Mouse (Mus musculus): ENCODE measurements around the gene Hsd11b1. TPM values are rescaled to one million over a fixed set of nuclear protein-coding genes. Genes with fewer than 3 reads are reported as not detected.

Gene Hsd11b1
- total and polyA plus RNA-seq, 3 experiments = 2.0 to 6.3 (median 5.7) TPM

DNA sequence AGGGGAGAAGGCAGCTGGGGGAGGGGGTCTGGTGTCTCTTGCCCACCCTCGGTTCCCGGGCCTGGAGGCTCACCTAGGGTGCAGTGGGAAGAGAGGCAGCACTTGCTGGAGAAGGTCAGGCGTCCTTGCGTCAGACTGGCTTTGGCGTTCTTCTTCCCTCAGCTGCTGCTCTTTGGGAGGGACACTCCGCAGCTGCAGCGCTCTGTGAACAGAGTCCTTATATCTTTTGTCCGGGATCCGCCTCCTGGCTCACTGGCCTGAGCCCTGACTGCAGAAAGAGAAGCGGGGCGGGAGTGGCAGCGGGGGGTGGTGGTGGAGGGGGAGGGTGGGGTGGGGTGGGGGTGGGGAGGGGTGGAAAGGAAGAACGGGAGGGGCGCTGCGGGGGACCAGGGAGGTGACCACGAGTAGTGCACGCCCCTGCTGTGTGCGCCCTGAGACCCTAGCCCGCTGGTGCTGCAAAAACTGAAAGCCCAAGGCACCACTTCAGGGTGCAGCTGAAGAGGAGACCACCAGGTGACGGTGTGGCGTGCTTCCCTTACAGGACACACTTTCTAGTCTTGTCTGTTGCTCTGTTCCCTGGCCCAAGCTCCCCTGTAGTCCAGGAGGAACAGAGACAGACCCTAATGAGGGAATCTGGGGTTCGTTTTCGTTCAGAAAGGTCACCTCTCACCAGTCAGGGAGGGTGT lies 9.2 kb upstream of the Hsd11b1 start, which contains the start of gene G0s2:
Gene G0s2 (minus strand): TSS at position 302 of the 686 bp plus-strand sequence.
- dilution Hi-C loops (cut with MboI; ENCODE audit: extremely low pct_ligation_motif_present, extremely low pct_unique_long_range_greater_than_20kb, low sequenced_read_pairs) = no loop called here

GRCm38 (mm10) chr1:193272137-193272915 lies 8.5 kb upstream of the Hsd11b1 start:
- no peaks in the 10 kb centered on the region for H3K27me3 ChIP-seq (replicated peaks)
- in situ Hi-C loops (cut with MboI; ENCODE audit: low pct_ligation_motif_present, low pct_unique_long_range_greater_than_20kb, low sequenced_read_pairs) (no loop called here), dilution Hi-C loops (cut with MboI; ENCODE audit: extremely low pct_ligation_motif_present, extremely low pct_unique_long_range_greater_than_20kb, low sequenced_read_pairs) (no loop called here)
- no peak overlapping the region for H3K4me3 ChIP-seq (replicated peaks in 1 of 3; ENCODE audit: low read depth in 2 of 3, low read length in 2 of 3, poor library complexity in 1 of 3)
- H3K4me1 ChIP-seq (ENCODE audit: control insufficient read depth in 1 of 2, insufficient read depth in 2 of 2) = peaks cover 10 to 33% of the 10 kb centered on the region in 2 experiments
- TF ChIP-seq GABPA (IDR thresholded peaks at IDR 0.05; ENCODE audit: insufficient replicate concordance, low read depth, low read length) = no peak
- no peak for TF ChIP-seq JUN (IDR thresholded peaks at IDR 0.05; ENCODE audit: insufficient read depth, low read depth, low read length)
- no peak for TF ChIP-seq PAX5 (IDR thresholded peaks at IDR 0.05; ENCODE audit: low read length)
- TF ChIP-seq RCOR1 (conservative IDR thresholded peaks at IDR 0.05; ENCODE audit: low read depth, low read length) = no peak
- TF ChIP-seq POLR2A (IDR thresholded peaks at IDR 0.05; ENCODE audit: low read depth, low read length) = no peak
- no peak for TF ChIP-seq ZC3H11A (IDR thresholded peaks at IDR 0.05; ENCODE audit: low read depth, low read length)
- no peak for TF ChIP-seq SIN3A (IDR thresholded peaks at IDR 0.05; ENCODE audit: low read length)
- TF ChIP-seq RAD21 (IDR thresholded peaks at IDR 0.05; ENCODE audit: low read depth, low read length) = no peak
- no peak for TF ChIP-seq HCFC1 (IDR thresholded peaks at IDR 0.05; ENCODE audit: low read depth, low read length)
- no peak for TF ChIP-seq EP300 (IDR thresholded peaks at IDR 0.05; ENCODE audit: low read length)
- H3K9me3 ChIP-seq (replicated peaks; ENCODE audit: low read length) = no peaks in the 10 kb centered on the region
- H3K36me3 ChIP-seq (replicated peaks in 1 of 2; ENCODE audit: control insufficient read depth in 1 of 2, insufficient read depth in 1 of 2, low read length in 1 of 2) = peaks cover 0 to 32% of the 10 kb centered on the region in 2 experiments
- H3K79me2 ChIP-seq (replicated peaks; ENCODE audit: control insufficient read depth, extremely low read depth, insufficient read depth, poor library complexity, severe bottlenecking) = no peaks in the 10 kb centered on the region
- no peak overlapping the region for H3K4me2 ChIP-seq (ENCODE audit: insufficient read depth, low read depth, poor library complexity, severe bottlenecking)
- no peak for DNase-seq (ENCODE audit: extremely low read depth)
- no peak overlapping the region for H3K27ac ChIP-seq (ENCODE audit: insufficient read depth, low read depth)
- no peak overlapping the region for H3K9ac ChIP-seq (ENCODE audit: insufficient read depth, low read depth)

More for the DNA sequence above, 9.2 kb upstream of the Hsd11b1 start, which contains the start of gene G0s2:
- H3K9me3 ChIP-seq (replicated peaks; ENCODE audit: low read length) = no peaks in the 10 kb centered on the region
- no peak within 1 kb of the TSS for H3K4me3 ChIP-seq (replicated peaks in 1 of 3; ENCODE audit: low read depth in 2 of 3, low read length in 2 of 3, poor library complexity in 1 of 3)
- H3K9ac ChIP-seq (ENCODE audit: insufficient read depth, low read depth) = no peak within 1 kb of the TSS
- in situ Hi-C loops (cut with MboI; ENCODE audit: low pct_ligation_motif_present, low pct_unique_long_range_greater_than_20kb, low sequenced_read_pairs) = no loop called here
- TF ChIP-seq POLR2AphosphoS2 (IDR thresholded peaks at IDR 0.05; ENCODE audit: low read depth, low read length) (no peak), USF1 (IDR thresholded peaks at IDR 0.05; ENCODE audit: low read depth, low read length) (no peak), PAX5 (IDR thresholded peaks at IDR 0.05; ENCODE audit: low read length) (no peak), SMC3 (IDR thresholded peaks at IDR 0.05; ENCODE audit: low read depth, low read length) (no peak), MYC (IDR thresholded peaks at IDR 0.05; ENCODE audit: low read depth, low read length) (no peak), RAD21 (IDR thresholded peaks at IDR 0.05; ENCODE audit: low read depth, low read length) (no peak), GABPA (IDR thresholded peaks at IDR 0.05; ENCODE audit: insufficient replicate concordance, low read depth, low read length) (no peak), KAT2A (IDR thresholded peaks at IDR 0.05; ENCODE audit: insufficient replicate concordance, low read length) (no peak), POLR2A (IDR thresholded peaks at IDR 0.05; ENCODE audit: low read depth, low read length) (no peak), MAX (IDR thresholded peaks at IDR 0.05; ENCODE audit: low read length) (no peak)
- peaks cover 10 to 33% of the 10 kb centered on the region in 2 experiments for H3K4me1 ChIP-seq (ENCODE audit: control insufficient read depth in 1 of 2, insufficient read depth in 2 of 2)
- DNase-seq (ENCODE audit: extremely low read depth) = no peak
- no peaks in the 10 kb centered on the region for H3K79me2 ChIP-seq (replicated peaks; ENCODE audit: control insufficient read depth, extremely low read depth, insufficient read depth, poor library complexity, severe bottlenecking)
- H3K27ac ChIP-seq (ENCODE audit: insufficient read depth, low read depth) = no peak within 1 kb of the TSS
- H3K36me3 ChIP-seq (replicated peaks in 1 of 2; ENCODE audit: control insufficient read depth in 1 of 2, insufficient read depth in 1 of 2, low read length in 1 of 2) = peaks cover 0 to 30% of the 10 kb centered on the region in 2 experiments
- no peaks in the 10 kb centered on the region for H3K27me3 ChIP-seq (replicated peaks)
- H3K4me2 ChIP-seq (ENCODE audit: insufficient read depth, low read depth, poor library complexity, severe bottlenecking) = no peak within 1 kb of the TSS
